Mouse (Mus musculus): ENCODE measurements around the gene Tgfbr3. TPM values are rescaled to one million over a fixed set of nuclear protein-coding genes. Genes with fewer than 3 reads are reported as not detected.
"Not testable (repeated sequence)": the region's sequence is repeated elsewhere in the genome, so short reads cannot be mapped to it uniquely, and the experiment has no call there.

The Tgfbr3 gene
- polyA plus RNA-seq, 1 experiment from 2014 or later, result 24.4 TPM

DNA sequence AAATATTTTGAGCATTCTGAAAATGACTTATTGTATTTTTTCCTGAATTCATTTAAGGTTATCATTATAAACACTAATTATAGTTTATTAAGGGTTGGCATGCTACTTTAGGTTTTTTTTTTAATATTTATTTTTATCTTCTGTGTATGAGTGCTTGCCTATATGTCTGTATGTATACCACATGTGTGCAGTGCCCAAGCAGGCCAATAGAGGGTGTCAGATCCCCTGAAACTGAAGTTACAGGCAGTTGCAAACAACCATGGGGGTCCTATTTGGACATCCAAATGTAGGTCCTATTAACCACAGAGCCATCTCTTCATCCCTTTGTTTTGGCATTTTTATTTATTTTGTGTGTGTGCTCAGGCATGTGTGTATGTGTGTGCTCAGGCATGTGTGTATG lies 61.8 kb downstream of the Tgfbr3 start:
- Histone ChIP-seq H3K4me1 (replicated peaks; ENCODE audit: control insufficient read depth, insufficient read depth, low read length) (peaks cover 29% of the 10 kb centered on the region), H3K4me2 (ENCODE audit: low read length) (no peak overlapping the region), H3K4me3 (ENCODE audit: low read depth, low read length) (no peak overlapping the region), H3K27ac (ENCODE audit: low read depth) (no peak overlapping the region), H3K9me3 (ENCODE audit: control insufficient read depth, low read length) (no peaks in the 10 kb centered on the region), H3K36me3 (ENCODE audit: control insufficient read depth, insufficient read depth, low read length) (no peaks in the 10 kb centered on the region), H3K27me3 (replicated peaks; ENCODE audit: control insufficient read depth, insufficient read depth, low read length) (no peaks in the 10 kb centered on the region), H3K9ac (ENCODE audit: low read length) (no peak overlapping the region)
- DNase-seq (ENCODE audit: low spot score), result no peak
- ATAC-seq (replicated peaks; ENCODE audit: low FRiP score, low TSS enrichment, low read depth), result no peak

DNA sequence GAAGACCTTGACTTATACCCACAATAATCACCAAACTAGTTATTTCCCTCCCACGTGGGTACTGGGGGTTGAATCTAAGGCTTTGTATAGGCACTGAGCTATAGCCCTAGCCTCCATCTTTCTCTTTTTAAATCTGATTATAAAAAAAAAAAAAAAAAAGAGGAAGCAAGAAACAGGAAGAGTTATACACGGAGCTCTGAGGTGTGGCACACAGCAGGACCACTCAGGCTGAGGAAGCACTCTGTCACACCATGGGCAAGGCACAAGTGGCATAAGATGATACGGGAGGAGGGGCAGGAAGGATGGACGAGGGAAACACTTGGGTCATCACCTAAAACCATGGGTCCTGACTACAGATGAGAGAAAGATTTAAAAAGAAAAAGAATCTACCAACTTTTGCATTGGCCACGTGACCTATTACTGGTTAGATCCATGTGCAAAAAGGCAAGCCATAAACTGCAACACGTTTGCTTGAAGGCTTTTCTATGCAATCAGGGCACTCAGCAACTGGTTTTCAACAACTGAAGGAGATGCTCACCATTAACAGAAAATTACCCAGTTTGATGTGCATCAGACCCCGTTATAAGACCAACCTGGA lies 64.5 kb downstream of the Tgfbr3 start:
- no peak overlapping the region for H3K4me2 ChIP-seq (ENCODE audit: low read length)
- H3K27ac ChIP-seq (ENCODE audit: low read depth), result no peak overlapping the region
- no peaks in the 10 kb centered on the region for H3K27me3 ChIP-seq (replicated peaks; ENCODE audit: control insufficient read depth, insufficient read depth, low read length)
- DNase-seq (ENCODE audit: low spot score) (no peak), ATAC-seq (replicated peaks; ENCODE audit: low FRiP score, low TSS enrichment, low read depth) (no peak)
- 77% methylated on average over 7 of the region's 7 CpGs for WGBS
- no peaks in the 10 kb centered on the region for H3K36me3 ChIP-seq (ENCODE audit: control insufficient read depth, insufficient read depth, low read length)
- no peak overlapping the region for H3K4me3 ChIP-seq (ENCODE audit: low read depth, low read length)
- no peaks in the 10 kb centered on the region for H3K9me3 ChIP-seq (ENCODE audit: control insufficient read depth, low read length)
- no peak overlapping the region for H3K9ac ChIP-seq (ENCODE audit: low read length)
- H3K4me1 ChIP-seq (replicated peaks; ENCODE audit: control insufficient read depth, insufficient read depth, low read length), result peaks cover 36% of the 10 kb centered on the region

DNA sequence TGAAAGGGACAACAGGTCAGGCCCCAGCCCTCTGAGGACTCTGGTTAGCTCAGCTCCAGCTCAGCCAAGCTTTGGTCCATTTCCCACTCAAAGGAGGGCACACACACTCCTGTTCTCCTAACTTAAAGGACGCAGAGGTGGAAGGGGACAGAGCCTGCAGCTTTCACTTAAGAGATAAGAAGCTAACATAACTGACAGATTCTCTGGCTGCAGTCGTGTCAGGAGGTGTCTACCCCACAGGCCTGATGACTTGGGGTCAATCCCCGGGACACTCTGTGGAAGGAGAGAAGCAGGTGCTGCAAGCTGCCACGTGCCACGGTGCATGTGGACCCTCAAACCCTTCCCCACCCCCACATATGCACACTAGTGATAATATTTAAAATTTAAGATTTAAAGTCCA lies 65.3 kb downstream of the Tgfbr3 start:
- no peak for DNase-seq (ENCODE audit: low spot score)
- Histone ChIP-seq H3K4me1 (replicated peaks; ENCODE audit: control insufficient read depth, insufficient read depth, low read length) (peaks cover 36% of the 10 kb centered on the region), H3K4me3 (ENCODE audit: low read depth, low read length) (no peak overlapping the region), H3K36me3 (ENCODE audit: control insufficient read depth, insufficient read depth, low read length) (no peaks in the 10 kb centered on the region), H3K27me3 (replicated peaks; ENCODE audit: control insufficient read depth, insufficient read depth, low read length) (no peaks in the 10 kb centered on the region), H3K27ac (ENCODE audit: low read depth) (no peak overlapping the region), H3K4me2 (ENCODE audit: low read length) (no peak overlapping the region), H3K9ac (ENCODE audit: low read length) (no peak overlapping the region), H3K9me3 (ENCODE audit: control insufficient read depth, low read length) (no peaks in the 10 kb centered on the region)
- 45% methylated on average over 5 of the region's 5 CpGs for WGBS
- ATAC-seq (replicated peaks; ENCODE audit: low FRiP score, low TSS enrichment, low read depth), result no peak

DNA sequence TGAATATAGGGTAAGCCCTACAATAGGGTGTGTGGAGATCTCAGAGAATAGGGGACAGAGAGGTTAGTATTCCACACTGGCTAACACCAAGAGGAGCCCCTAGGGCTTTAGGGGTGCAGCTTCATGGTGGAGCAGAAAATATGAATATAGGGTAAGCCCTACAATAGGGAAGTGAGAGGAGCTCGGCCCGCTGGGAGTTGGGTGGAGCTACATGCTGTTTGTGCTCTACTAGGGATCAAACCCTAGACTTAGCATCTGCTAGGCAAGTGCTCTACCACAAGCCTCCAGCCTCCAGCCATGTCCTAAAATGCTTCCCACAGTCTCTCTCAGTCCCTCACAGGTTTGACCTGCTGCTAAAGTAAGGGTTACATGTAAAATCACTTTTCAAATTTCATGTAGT lies 65.9 kb downstream of the Tgfbr3 start:
- H3K27ac ChIP-seq (ENCODE audit: low read depth); ATAC-seq (replicated peaks; ENCODE audit: low FRiP score, low TSS enrichment, low read depth): not testable (repeated sequence)
- 77% methylated on average over 2 of the region's 2 CpGs for WGBS

DNA sequence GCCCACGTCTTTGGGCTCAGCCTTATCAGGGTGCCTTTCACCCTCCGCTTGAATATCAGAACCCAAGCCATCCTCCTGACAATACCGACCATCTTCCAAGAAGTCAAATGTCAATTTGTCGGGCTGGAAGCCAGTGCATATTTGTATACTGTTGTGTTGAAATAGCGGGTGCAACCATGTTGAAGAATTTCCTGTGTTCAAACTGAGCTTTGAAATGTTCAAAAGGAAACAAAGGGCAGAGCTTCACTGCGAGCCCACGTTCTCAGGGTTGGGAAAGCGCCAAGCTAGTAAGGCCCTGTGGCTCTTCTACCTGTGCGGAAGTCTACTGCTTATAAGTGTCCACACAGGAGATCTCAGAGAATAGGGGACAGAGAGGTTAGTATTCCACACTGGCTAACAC lies 66.4 kb downstream of the Tgfbr3 start:
- ATAC-seq (replicated peaks; ENCODE audit: low FRiP score, low TSS enrichment, low read depth), result no peak
- no peak overlapping the region for H3K4me2 ChIP-seq (ENCODE audit: low read length)
- H3K27ac ChIP-seq (ENCODE audit: low read depth), result no peak overlapping the region
- no peak overlapping the region for H3K9ac ChIP-seq (ENCODE audit: low read length)
- H3K27me3 ChIP-seq (replicated peaks; ENCODE audit: control insufficient read depth, insufficient read depth, low read length), result no peaks in the 10 kb centered on the region
- no peak for DNase-seq (ENCODE audit: low spot score)
- 77% methylated on average over 9 of the region's 9 CpGs for WGBS
- no peaks in the 10 kb centered on the region for H3K9me3 ChIP-seq (ENCODE audit: control insufficient read depth, low read length)
- H3K4me3 ChIP-seq (ENCODE audit: low read depth, low read length), result no peak overlapping the region
- H3K36me3 ChIP-seq (ENCODE audit: control insufficient read depth, insufficient read depth, low read length), result no peaks in the 10 kb centered on the region
- H3K4me1 ChIP-seq (replicated peaks; ENCODE audit: control insufficient read depth, insufficient read depth, low read length), result peaks cover 36% of the 10 kb centered on the region

More for the DNA sequence above, 65.9 kb downstream of the Tgfbr3 start:
- not testable (repeated sequence) for DNase-seq (ENCODE audit: low spot score); H3K4me2 ChIP-seq (ENCODE audit: low read length); H3K27me3 ChIP-seq (replicated peaks; ENCODE audit: control insufficient read depth, insufficient read depth, low read length); H3K9ac ChIP-seq (ENCODE audit: low read length); H3K9me3 ChIP-seq (ENCODE audit: control insufficient read depth, low read length); H3K4me3 ChIP-seq (ENCODE audit: low read depth, low read length); H3K36me3 ChIP-seq (ENCODE audit: control insufficient read depth, insufficient read depth, low read length)
- H3K4me1 ChIP-seq (replicated peaks; ENCODE audit: control insufficient read depth, insufficient read depth, low read length), result peaks cover 36% of the 10 kb centered on the region

DNA sequence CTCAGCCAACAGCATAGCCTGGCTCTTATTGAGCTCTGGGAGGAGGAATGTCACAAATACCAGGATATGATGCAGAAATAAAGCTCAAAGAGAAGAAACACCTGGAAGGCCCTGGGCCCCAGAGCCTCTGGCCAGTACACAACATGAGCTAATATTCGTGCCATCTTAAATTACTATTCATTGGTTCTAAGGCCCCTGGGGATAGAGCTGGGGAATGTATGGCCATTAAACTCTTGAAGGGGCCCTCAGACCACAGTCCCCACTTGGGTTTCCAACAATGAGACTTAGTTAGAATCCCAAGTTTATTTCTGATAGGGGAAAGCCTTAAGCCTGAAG lies 66.8 kb downstream of the Tgfbr3 start:
- no peaks in the 10 kb centered on the region for H3K27me3 ChIP-seq (replicated peaks; ENCODE audit: control insufficient read depth, insufficient read depth, low read length)
- 61% methylated on average over 1 of the region's 1 CpGs for WGBS
- no peak overlapping the region for H3K4me3 ChIP-seq (ENCODE audit: low read depth, low read length)
- DNase-seq (ENCODE audit: low spot score) (no peak), ATAC-seq (replicated peaks; ENCODE audit: low FRiP score, low TSS enrichment, low read depth) (no peak)
- H3K9me3 ChIP-seq (ENCODE audit: control insufficient read depth, low read length), result no peaks in the 10 kb centered on the region
- no peaks in the 10 kb centered on the region for H3K36me3 ChIP-seq (ENCODE audit: control insufficient read depth, insufficient read depth, low read length)
- H3K27ac ChIP-seq (ENCODE audit: low read depth), result no peak overlapping the region
- H3K4me2 ChIP-seq (ENCODE audit: low read length), result no peak overlapping the region
- H3K9ac ChIP-seq (ENCODE audit: low read length), result no peak overlapping the region
- H3K4me1 ChIP-seq (replicated peaks; ENCODE audit: control insufficient read depth, insufficient read depth, low read length), result peaks cover 39% of the 10 kb centered on the region

DNA sequence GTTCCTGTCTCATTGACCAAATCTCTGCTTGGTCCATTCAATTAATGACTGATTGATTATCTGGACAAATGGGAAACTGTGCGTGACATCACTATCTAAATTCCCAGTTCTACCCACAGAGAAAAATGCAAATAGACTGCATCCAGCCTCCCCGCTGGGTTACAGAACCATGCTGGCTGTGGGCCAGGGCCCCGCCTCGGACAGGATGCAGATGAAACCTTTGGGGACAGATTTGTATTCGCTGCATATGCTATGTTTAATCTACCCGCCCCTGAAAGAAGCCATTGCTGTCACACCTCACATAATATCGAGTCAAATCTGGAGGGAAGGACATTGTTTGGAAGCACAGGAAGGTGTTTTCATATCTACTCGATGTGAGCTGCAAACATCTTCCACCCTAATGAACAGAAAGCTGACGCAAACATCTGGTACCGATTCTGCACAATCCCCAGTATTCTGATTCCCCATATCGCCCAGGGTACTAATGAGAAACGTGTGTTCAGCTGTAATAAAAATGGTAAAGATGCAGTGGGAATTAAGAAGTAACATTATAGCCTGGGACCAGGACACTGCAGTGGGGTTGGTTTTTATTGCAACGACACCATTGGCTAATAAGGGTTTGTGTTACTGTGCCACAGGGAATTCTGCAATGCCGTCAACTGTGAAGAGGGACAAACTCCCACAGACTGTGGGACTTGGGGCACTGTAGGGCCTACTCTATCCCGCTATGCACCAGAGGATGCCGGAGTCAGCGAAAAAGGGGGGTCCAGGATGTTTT lies 67.3 kb downstream of the Tgfbr3 start:
- 56% methylated on average over 17 of the region's 17 CpGs for WGBS
- Histone ChIP-seq H3K4me2 (ENCODE audit: low read length) (no peak overlapping the region), H3K9me3 (ENCODE audit: control insufficient read depth, low read length) (no peaks in the 10 kb centered on the region), H3K27ac (ENCODE audit: low read depth) (no peak overlapping the region), H3K9ac (ENCODE audit: low read length) (no peak overlapping the region), H3K4me1 (replicated peaks; ENCODE audit: control insufficient read depth, insufficient read depth, low read length) (peaks cover 41% of the 10 kb centered on the region), H3K4me3 (ENCODE audit: low read depth, low read length) (no peak overlapping the region), H3K27me3 (replicated peaks; ENCODE audit: control insufficient read depth, insufficient read depth, low read length) (no peaks in the 10 kb centered on the region), H3K36me3 (ENCODE audit: control insufficient read depth, insufficient read depth, low read length) (no peaks in the 10 kb centered on the region)
- DNase-seq (ENCODE audit: low spot score) (no peak), ATAC-seq (replicated peaks; ENCODE audit: low FRiP score, low TSS enrichment, low read depth) (no peak)

DNA sequence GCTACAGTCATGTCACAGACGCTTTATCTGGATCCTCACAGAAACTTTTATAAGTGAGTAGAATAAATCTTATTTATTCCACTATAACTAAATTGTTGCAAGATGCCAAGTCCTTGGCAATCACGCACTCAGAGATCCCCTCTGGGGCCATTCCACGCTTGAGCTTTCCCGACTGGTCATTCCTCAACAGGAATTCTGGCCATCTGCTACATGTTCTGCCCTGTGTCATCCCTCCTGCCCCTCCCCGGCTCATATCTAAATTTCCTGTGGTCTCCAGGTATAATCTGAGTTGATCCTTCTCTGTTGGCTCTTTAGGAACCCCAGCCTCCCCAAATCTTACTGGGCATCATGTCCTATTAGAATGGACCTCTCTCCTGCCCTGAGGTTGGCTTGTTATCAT lies 68.5 kb downstream of the Tgfbr3 start:
- Histone ChIP-seq H3K9ac (ENCODE audit: low read length) (no peak overlapping the region), H3K4me2 (ENCODE audit: low read length) (no peak overlapping the region), H3K4me3 (ENCODE audit: low read depth, low read length) (no peak overlapping the region), H3K27ac (ENCODE audit: low read depth) (no peak overlapping the region), H3K9me3 (ENCODE audit: control insufficient read depth, low read length) (no peaks in the 10 kb centered on the region), H3K36me3 (ENCODE audit: control insufficient read depth, insufficient read depth, low read length) (no peaks in the 10 kb centered on the region), H3K4me1 (replicated peaks; ENCODE audit: control insufficient read depth, insufficient read depth, low read length) (peaks cover 44% of the 10 kb centered on the region), H3K27me3 (replicated peaks; ENCODE audit: control insufficient read depth, insufficient read depth, low read length) (no peaks in the 10 kb centered on the region)
- DNase-seq (ENCODE audit: low spot score), result no peak
- ATAC-seq (replicated peaks; ENCODE audit: low FRiP score, low TSS enrichment, low read depth), result no peak
- WGBS, result 46% methylated on average over 5 of the region's 5 CpGs

DNA sequence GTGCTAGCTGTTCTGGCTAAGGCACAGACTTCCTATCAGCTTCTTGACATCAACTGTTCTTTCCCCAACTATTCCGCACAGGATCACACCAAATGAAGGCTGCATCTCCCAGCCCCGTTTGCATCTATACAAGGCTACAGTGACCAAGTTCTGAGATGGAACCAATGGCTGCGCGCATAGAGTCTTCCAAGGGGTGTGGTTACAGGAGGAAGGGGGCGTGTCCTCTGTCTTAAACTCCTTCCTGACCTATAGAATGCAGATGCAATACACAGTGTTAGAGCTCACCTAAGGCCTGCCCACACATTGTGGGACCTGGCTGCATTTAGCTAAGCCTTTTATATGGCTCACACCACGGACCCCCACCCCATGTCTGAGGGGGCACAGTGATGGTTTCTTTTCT lies 69.5 kb downstream of the Tgfbr3 start:
- Histone ChIP-seq H3K4me3 (ENCODE audit: low read depth, low read length) (no peak overlapping the region), H3K27ac (ENCODE audit: low read depth) (no peak overlapping the region), H3K4me2 (ENCODE audit: low read length) (no peak overlapping the region), H3K4me1 (replicated peaks; ENCODE audit: control insufficient read depth, insufficient read depth, low read length) (peaks cover 40% of the 10 kb centered on the region), H3K9me3 (ENCODE audit: control insufficient read depth, low read length) (no peaks in the 10 kb centered on the region), H3K36me3 (ENCODE audit: control insufficient read depth, insufficient read depth, low read length) (0 out of 2 replicates have a peak, but pooled peaks cover under 1% of the 10 kb centered on the region), H3K9ac (ENCODE audit: low read length) (no peak overlapping the region), H3K27me3 (replicated peaks; ENCODE audit: control insufficient read depth, insufficient read depth, low read length) (no peaks in the 10 kb centered on the region)
- WGBS, result 77% methylated on average over 6 of the region's 6 CpGs
- no peak for DNase-seq (ENCODE audit: low spot score)
- no peak for ATAC-seq (replicated peaks; ENCODE audit: low FRiP score, low TSS enrichment, low read depth)
